Mouse (Mus musculus): ENCODE measurements around the gene Pax2. TPM values are rescaled to one million over a fixed set of nuclear protein-coding genes. Genes with fewer than 3 reads are reported as not detected.

Gene Pax2
- not detected in 2 replicates for polyA plus RNA-seq (2016; fragmentation: Nextera tagmentation; extraction: Ambion mirVana)

- no peaks in the 10 kb centered on the region for H3K9me3 ChIP-seq (replicated peaks)
- no peak for ATAC-seq
- H3K27me3 ChIP-seq (replicated peaks), result peaks cover 99% of the 10 kb centered on the region
- H3K36me3 ChIP-seq, result no peaks in the 10 kb centered on the region
- H3K27ac ChIP-seq, result no peak within 1 kb of the TSS
- H3K4me3 ChIP-seq, result peak within 1 kb of the TSS; percentile 40
- H3K4me2 ChIP-seq, result peak within 1 kb of the TSS; percentile 64
- peaks cover 11% of the 10 kb centered on the region; the same call in 1 of the 2 replicates for H3K4me1 ChIP-seq
- 1% methylated on average over 48 of the region's 52 CpGs for WGBS (ENCODE audit: insufficient replicate concordance)
- H3K9ac ChIP-seq, result no peak within 1 kb of the TSS
These were observed at the start of gene Pax2 for GRCm38 (mm10) chr19:44755693-44756420. Gene Pax2, plus strand, starts transcription at chr19:44756045.

GRCm38 (mm10) chr19:44708885-44709284 is 47.0 kb upstream of the Pax2 start:
- H3K9me3 ChIP-seq (replicated peaks), result no peaks in the 10 kb centered on the region
- no peak overlapping the region for H3K4me2 ChIP-seq
- H3K27ac ChIP-seq, result no peak overlapping the region
- no peaks in the 10 kb centered on the region for H3K4me1 ChIP-seq
- WGBS (ENCODE audit: insufficient replicate concordance), result 32% methylated on average over 3 of the region's 3 CpGs
- H3K27me3 ChIP-seq (replicated peaks), result peaks cover 39% of the 10 kb centered on the region
- no peak overlapping the region for H3K9ac ChIP-seq
- no peak for ATAC-seq
- no peak overlapping the region for H3K4me3 ChIP-seq
- H3K36me3 ChIP-seq, result no peaks in the 10 kb centered on the region

GRCm38 (mm10) chr19:44716731-44717600 is 38.9 kb upstream of the Pax2 start:
- Histone ChIP-seq H3K4me2 (no peak overlapping the region), H3K27ac (no peak overlapping the region), H3K9me3 (replicated peaks) (no peaks in the 10 kb centered on the region), H3K27me3 (replicated peaks) (peaks cover 58% of the 10 kb centered on the region), H3K4me1 (0 out of 2 replicates have a peak, but pooled peaks cover 5% of the 10 kb centered on the region), H3K36me3 (no peaks in the 10 kb centered on the region), H3K4me3 (no peak overlapping the region), H3K9ac (no peak overlapping the region)
- 57% methylated on average over 22 of the region's 22 CpGs for WGBS (ENCODE audit: insufficient replicate concordance)
- no peak for ATAC-seq

GRCm38 (mm10) chr19:44719292-44720193 is 36.3 kb upstream of the Pax2 start:
- no peaks in the 10 kb centered on the region for H3K36me3 ChIP-seq
- 4% methylated on average over 30 of the region's 30 CpGs for WGBS (ENCODE audit: insufficient replicate concordance)
- 0 out of 2 replicates have a peak, but pooled peaks cover 5% of the 10 kb centered on the region for H3K4me1 ChIP-seq
- no peak overlapping the region for H3K9ac ChIP-seq
- no peak overlapping the region for H3K27ac ChIP-seq
- peak overlapping the region; percentile 18 for H3K4me3 ChIP-seq
- no peak for ATAC-seq
- H3K9me3 ChIP-seq (replicated peaks), result no peaks in the 10 kb centered on the region
- peaks cover 84% of the 10 kb centered on the region for H3K27me3 ChIP-seq (replicated peaks)
- H3K4me2 ChIP-seq, result peak overlapping the region; percentile 51

GRCm38 (mm10) chr19:44720194-44720521 is 35.7 kb upstream of the Pax2 start:
- H3K9ac ChIP-seq, result no peak overlapping the region
- no peak for ATAC-seq
- no peak overlapping the region for H3K27ac ChIP-seq
- H3K36me3 ChIP-seq, result no peaks in the 10 kb centered on the region
- H3K4me1 ChIP-seq, result 0 out of 2 replicates have a peak, but pooled peaks cover 5% of the 10 kb centered on the region
- peaks cover 90% of the 10 kb centered on the region for H3K27me3 ChIP-seq (replicated peaks)
- H3K4me2 ChIP-seq, result peak overlapping the region; percentile 51
- peak overlapping the region; percentile 18 for H3K4me3 ChIP-seq
- no peaks in the 10 kb centered on the region for H3K9me3 ChIP-seq (replicated peaks)
- WGBS (ENCODE audit: insufficient replicate concordance), result 1% methylated on average over 29 of the region's 29 CpGs

GRCm38 (mm10) chr19:44723611-44724440 is 32.0 kb upstream of the Pax2 start:
- 2% methylated on average over 36 of the region's 36 CpGs for WGBS (ENCODE audit: insufficient replicate concordance)
- no peak for ATAC-seq
- no peak overlapping the region for H3K27ac ChIP-seq
- H3K9ac ChIP-seq, result no peak overlapping the region
- H3K4me1 ChIP-seq, result 0 out of 2 replicates have a peak, but pooled peaks cover 5% of the 10 kb centered on the region
- H3K27me3 ChIP-seq (replicated peaks), result peaks cover 98% of the 10 kb centered on the region
- H3K36me3 ChIP-seq, result no peaks in the 10 kb centered on the region
- H3K9me3 ChIP-seq (replicated peaks), result no peaks in the 10 kb centered on the region
- H3K4me3 ChIP-seq, result peak overlapping the region; percentile 7; the same call in 1 of the 2 replicates
- peak overlapping the region; percentile 34 for H3K4me2 ChIP-seq

- ATAC-seq, result no peak
- 2% methylated on average over 50 of the region's 55 CpGs for WGBS (ENCODE audit: insufficient replicate concordance)
These were observed 29.7 kb upstream of the Pax2 start for GRCm38 (mm10) chr19:44725951-44726791.

GRCm38 (mm10) chr19:44734116-44734515 is 21.7 kb upstream of the Pax2 start:
- WGBS (ENCODE audit: insufficient replicate concordance), result 6% methylated on average over 21 of the region's 21 CpGs
- H3K4me2 ChIP-seq, result no peak overlapping the region

More at GRCm38 (mm10) chr19:44725951-44726791, 29.7 kb upstream of the Pax2 start:
- H3K27ac ChIP-seq, result no peak overlapping the region
- peaks cover 93% of the 10 kb centered on the region for H3K27me3 ChIP-seq (replicated peaks)
- no peaks in the 10 kb centered on the region for H3K36me3 ChIP-seq
- H3K4me1 ChIP-seq, result no peaks in the 10 kb centered on the region
- peak overlapping the region; percentile 52 for H3K4me3 ChIP-seq
- H3K9ac ChIP-seq, result peak overlapping the region; percentile 52
- H3K9me3 ChIP-seq (replicated peaks), result no peaks in the 10 kb centered on the region
- H3K4me2 ChIP-seq, result peak overlapping the region; percentile 66

GRCm38 (mm10) chr19:44734682-44735081 is 21.2 kb upstream of the Pax2 start:
- Histone ChIP-seq H3K4me2 (no peak overlapping the region), H3K27me3 (replicated peaks) (peaks cover 94% of the 10 kb centered on the region), H3K9me3 (replicated peaks) (no peaks in the 10 kb centered on the region), H3K4me1 (no peaks in the 10 kb centered on the region), H3K4me3 (no peak overlapping the region), H3K27ac (no peak overlapping the region), H3K9ac (no peak overlapping the region), H3K36me3 (no peaks in the 10 kb centered on the region)
- WGBS (ENCODE audit: insufficient replicate concordance), result 6% methylated on average over 33 of the region's 33 CpGs
- ATAC-seq, result no peak

More at GRCm38 (mm10) chr19:44734116-44734515, 21.7 kb upstream of the Pax2 start:
- Histone ChIP-seq H3K9ac (no peak overlapping the region), H3K9me3 (replicated peaks) (no peaks in the 10 kb centered on the region), H3K27ac (no peak overlapping the region), H3K36me3 (no peaks in the 10 kb centered on the region), H3K4me1 (no peaks in the 10 kb centered on the region), H3K27me3 (replicated peaks) (peaks cover 93% of the 10 kb centered on the region), H3K4me3 (no peak overlapping the region)
- no peak for ATAC-seq

- H3K9me3 ChIP-seq (replicated peaks), result no peaks in the 10 kb centered on the region
- H3K27me3 ChIP-seq (replicated peaks), result peaks cover 100% of the 10 kb centered on the region
- 4% methylated on average over 16 of the region's 16 CpGs for WGBS (ENCODE audit: insufficient replicate concordance)
- H3K4me3 ChIP-seq, result no peak overlapping the region
- ATAC-seq, result no peak
- H3K9ac ChIP-seq, result no peak overlapping the region
- H3K4me1 ChIP-seq, result peaks cover 8% of the 10 kb centered on the region; the same call in 1 of the 2 replicates
- no peaks in the 10 kb centered on the region for H3K36me3 ChIP-seq
- no peak overlapping the region for H3K27ac ChIP-seq
- no peak overlapping the region for H3K4me2 ChIP-seq
These were observed 15.5 kb upstream of the Pax2 start for GRCm38 (mm10) chr19:44740300-44740699.

Measured in liver, embryonic 12.5 days (tissue).